Mouse (Mus musculus) liver, embryonic 14.5 days (tissue): ENCODE measurements around the gene Slc16a6. TPM values are rescaled to one million over a fixed set of nuclear protein-coding genes. Genes with fewer than 3 reads are reported as not detected.
A peak's percentile ranks its signal among the peaks of the same experiment; 100 is the strongest.

Experiments
- ATAC-seq: fragments of 200-750 bp; cut with Nextera tagmentation; 2 replicates; pipeline ENCODE4 v1.8.0; 2017; ENCODE audit warnings: moderate number of reproducible peaks, mild to moderate bottlenecking, moderate library complexity; ENCODE audit not compliant: insufficient read depth
- DNase-seq, 3 experiments: peaks; one replicate each; pipeline ENCODE4 v3.0.0-alpha.2; 2012 to 2013; ENCODE audit warnings: low read depth in 3 of 3, low spot score in 3 of 3
- H3K27ac ChIP-seq: fragments of 300-500 bp; sonication (generic); 2 replicates; pipeline ENCODE4 v1.5.1; 2014; ENCODE audit warnings: moderate library complexity, mild to moderate bottlenecking, control low read depth, inconsistent platforms
- H3K27me3 ChIP-seq: fragments of 300-500 bp; sonication (generic); 2 replicates; pipeline ENCODE4 v1.6.1; 2014; ENCODE audit warnings: mild to moderate bottlenecking, low read length, moderate library complexity; ENCODE audit not compliant: control insufficient read depth, insufficient read depth
- H3K36me3 ChIP-seq: fragments of 300-500 bp; sonication (generic); replicated peaks from 2 replicates; pipeline ENCODE4 v1.6.1; 2014; ENCODE audit warnings: low read depth; ENCODE audit not compliant: control insufficient read depth, insufficient read depth
- H3K4me1 ChIP-seq, 2 experiments: fragments of 200-500 bp in 1 of 2; fragments of 300-500 bp in 1 of 2; sonication (generic) in 1 of 2; replicated peaks; 2 replicates each; pipeline ENCODE4 v1.6.1; 2012 to 2014; ENCODE audit warnings: antibody characterized with exemption in 1 of 2, inconsistent platforms in 1 of 2, low read length in 1 of 2; ENCODE audit not compliant: control insufficient read depth in 2 of 2, insufficient read depth in 2 of 2
- H3K4me2 ChIP-seq: fragments of 300-500 bp; sonication (generic); 2 replicates; pipeline ENCODE4 v1.6.1; 2014; ENCODE audit warnings: low read depth, mild to moderate bottlenecking, control low read depth, moderate library complexity
- H3K4me3 ChIP-seq, 2 experiments: fragments of 200-500 bp in 1 of 2; fragments of 300-500 bp in 1 of 2; sonication (generic) in 1 of 2; 2 replicates each; pipeline ENCODE4 v1.5.1; 2012 to 2014; ENCODE audit warnings: low read depth in 2 of 2, low read length in 2 of 2, mild to moderate bottlenecking in 2 of 2, control low read depth in 1 of 2, inconsistent platforms in 1 of 2, moderate library complexity in 1 of 2; ENCODE audit not compliant: insufficient read depth in 1 of 2
- H3K9ac ChIP-seq: fragments of 300-500 bp; sonication (generic); replicated peaks from 2 replicates; pipeline ENCODE4 v1.6.1; 2014; ENCODE audit warnings: mild to moderate bottlenecking, control low read depth, moderate library complexity
- H3K9me3 ChIP-seq: fragments of 300-500 bp; sonication (generic); 2 replicates; pipeline ENCODE4 v1.6.1; 2016; ENCODE audit warnings: low read length, mixed read lengths; ENCODE audit not compliant: control insufficient read depth
- CTCF ChIP-seq: IDR thresholded peaks from 2 replicates; pipeline ENCODE4 v1.5.1; 2016; ENCODE audit warnings: antibody characterized with exemption, low read depth, control low read depth
- EP300 ChIP-seq: IDR thresholded peaks from 2 replicates; pipeline ENCODE4 v1.6.1; 2016; ENCODE audit warnings: antibody characterized with exemption, low read depth
- WGBS: fragments of 180-500 bp; shearing (Covaris S2); extraction: QIAGEN DNeasy Blood & Tissue Kit; methylation state at CpG from one replicate; pipeline ENCODE4 v1.1.7; 2014; ENCODE audit not compliant: insufficient replicate concordance; 5-methylcytosine and 5-hydroxymethylcytosine counted together
- polyA plus RNA-seq, 2 experiments: library from polyadenylated mRNA; depleted of rRNA in 1 of 2; stranded (reverse) in 1 of 2; unstranded in 1 of 2; fragments of >200 nt; fragmentation: Nextera tagmentation in 1 of 2; extraction: Ambion mirVana in 1 of 2; gene quantifications; 2 replicates each; pipeline versions ENCODE4 v1.2.1 to v1.2.3; 2012 to 2014

Gene Slc16a6
- polyA plus RNA-seq, 2 experiments = 8.0 to 39.5 TPM

DNA sequence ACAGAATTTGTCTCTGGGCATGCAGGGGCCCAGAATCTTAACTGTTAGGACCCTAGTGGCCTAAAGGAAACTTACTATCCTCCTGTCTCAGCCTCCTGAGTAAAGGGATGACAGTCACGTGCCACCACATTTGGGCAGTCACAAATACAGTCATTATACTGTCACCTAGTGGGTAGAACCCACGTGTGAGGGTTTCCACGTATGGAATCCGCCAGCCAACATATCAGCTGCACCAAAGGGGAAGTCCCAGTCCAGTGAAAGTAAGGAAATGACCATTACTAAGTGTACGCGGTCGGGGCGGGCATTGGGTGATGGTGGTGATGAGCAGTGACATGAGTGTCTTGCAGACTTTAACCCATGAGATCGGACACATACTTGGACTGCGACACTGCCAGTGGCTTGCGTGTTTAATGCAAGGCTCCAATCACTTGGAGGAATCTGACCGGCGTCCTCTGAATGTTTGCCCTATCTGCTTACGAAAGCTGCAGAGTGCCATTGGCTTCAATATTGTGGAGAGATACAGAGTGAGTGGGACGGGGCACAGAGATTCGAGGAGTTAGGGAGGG is 39.1 kb downstream of the Slc16a6 start:
- H3K36me3 ChIP-seq = peaks cover 13% of the 10 kb centered on the region
- no peak overlapping the region for H3K4me2 ChIP-seq
- H3K4me1 ChIP-seq = no peaks in the 10 kb centered on the region; a peak in 1 of 4 replicates
- TF ChIP-seq CTCF (no peak), EP300 (no peak)
- DNase-seq (no peak), ATAC-seq (no peak)
- no peak overlapping the region for H3K9ac ChIP-seq
- no peaks in the 10 kb centered on the region for H3K27me3 ChIP-seq
- 69% methylated on average over 16 of the region's 16 CpGs for whole genome bisulfite sequencing
- no peaks in the 10 kb centered on the region for H3K9me3 ChIP-seq
- H3K27ac ChIP-seq = no peak overlapping the region
- H3K4me3 ChIP-seq = no peak overlapping the region

DNA sequence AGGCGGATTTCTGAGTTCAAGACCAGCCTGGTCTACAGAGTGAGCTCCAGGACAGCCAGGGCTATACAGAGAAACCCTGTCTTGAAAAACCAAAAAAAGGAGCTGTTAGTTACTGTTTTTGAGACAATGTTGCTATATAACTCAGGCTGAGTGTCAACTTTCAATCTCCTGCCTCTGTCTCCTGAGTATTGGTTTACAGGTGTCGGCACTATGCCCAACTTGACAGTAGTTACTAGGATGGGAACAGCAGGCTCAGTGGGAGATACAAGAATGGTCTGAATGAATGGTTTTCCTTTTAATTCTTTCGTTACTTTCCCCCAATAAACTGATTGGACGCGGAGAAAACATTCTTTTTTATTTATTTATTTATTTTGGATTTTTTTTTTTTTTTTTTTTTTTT is 46.0 kb downstream of the Slc16a6 start:
- Histone ChIP-seq H3K9ac (no peak overlapping the region), H3K27ac (no peak overlapping the region), H3K9me3 (no peaks in the 10 kb centered on the region), H3K36me3 (peaks cover 16% of the 10 kb centered on the region), H3K4me1 (peaks cover 12 to 18% of the 10 kb centered on the region in 2 experiments), H3K4me2 (peak overlapping the region; percentile 83), H3K4me3 (no peak overlapping the region), H3K27me3 (no peaks in the 10 kb centered on the region)
- DNase-seq = no peak
- TF ChIP-seq EP300 = no peak
- TF ChIP-seq CTCF = no peak
- ATAC-seq = no peak
- WGBS = 84% methylated on average over 5 of the region's 5 CpGs

DNA sequence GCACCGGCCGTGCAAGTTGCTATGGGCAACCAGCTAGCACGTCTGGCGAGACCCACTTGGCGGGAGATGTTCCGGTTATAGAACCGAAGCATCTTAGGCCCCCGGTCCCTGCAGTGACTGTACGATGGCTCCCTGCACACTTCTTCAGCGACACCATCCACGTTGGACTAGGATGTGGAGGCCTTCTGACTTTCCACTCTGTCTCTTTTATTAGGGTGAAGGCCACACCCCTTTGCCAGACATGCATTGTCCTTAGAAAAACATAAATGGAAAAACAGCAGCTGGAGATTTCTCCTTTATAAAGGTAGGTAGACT is 47.2 kb downstream of the Slc16a6 start:
- ATAC-seq (no peak), DNase-seq (no peak)
- Histone ChIP-seq H3K4me1 (peaks cover 12 to 18% of the 10 kb centered on the region in 2 experiments), H3K9me3 (peaks cover 2% of the 10 kb centered on the region; the same call in 1 of the 2 replicates), H3K9ac (peak overlapping the region; percentile 72), H3K36me3 (peaks cover 16% of the 10 kb centered on the region), H3K27me3 (no peaks in the 10 kb centered on the region), H3K4me3 (peak overlapping the region; percentile 75 to 85), H3K4me2 (peak overlapping the region; percentile 83), H3K27ac (peak overlapping the region; percentile 77)
- TF ChIP-seq CTCF (no peak), EP300 (no peak)
- under 1% methylated on average over 11 of the region's 11 CpGs for whole genome bisulfite sequencing

DNA sequence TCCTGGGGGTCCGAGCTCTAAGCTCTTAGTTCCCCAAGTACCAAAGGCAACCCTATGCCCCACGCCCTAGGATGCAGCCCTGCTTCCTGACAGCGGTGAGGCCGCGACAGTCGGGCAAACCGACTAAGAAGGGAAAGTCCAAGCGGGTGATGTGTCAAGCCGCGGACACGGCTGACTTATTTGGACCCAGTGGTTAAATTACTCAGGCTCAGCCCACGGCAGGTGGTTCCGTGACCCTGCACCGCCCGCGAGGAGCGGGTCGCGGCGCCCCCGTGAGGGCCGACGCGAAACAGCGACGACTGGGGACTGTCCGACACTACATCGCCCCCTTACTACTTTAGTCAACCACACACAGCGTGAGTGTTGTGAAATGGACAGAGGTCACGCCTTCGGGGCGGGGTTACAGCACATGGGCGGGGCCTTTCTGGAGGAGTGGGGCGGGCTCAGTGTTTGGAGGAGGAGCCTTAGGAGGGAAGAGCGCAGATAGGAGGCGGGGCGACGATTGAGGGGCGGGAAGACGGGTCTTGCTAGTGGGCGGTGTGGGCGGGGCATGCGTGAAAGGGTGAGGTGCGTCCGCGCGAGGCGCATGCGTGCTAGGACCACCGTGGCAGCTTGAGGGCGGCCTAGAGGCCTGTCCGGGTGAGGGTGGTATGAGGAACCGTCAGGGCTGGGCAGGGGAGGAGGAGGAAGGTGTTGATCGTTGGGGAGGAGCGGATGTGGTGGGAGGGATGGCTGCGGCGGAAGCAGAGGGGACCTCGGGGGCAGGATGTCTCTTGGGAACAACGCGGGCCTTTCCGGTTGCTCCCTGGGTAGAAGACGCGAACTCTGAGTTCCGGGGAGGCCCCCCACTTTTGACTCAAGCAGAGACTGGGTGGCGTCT is 47.8 kb downstream of the Slc16a6 start, which contains the start of gene Amz2:
Gene Amz2, plus strand, starts transcription at position 555 of the 880 bp plus-strand sequence.
- Histone ChIP-seq H3K9me3 (peaks cover 2% of the 10 kb centered on the region; the same call in 1 of the 2 replicates), H3K4me3 (peak within 1 kb of the TSS; percentile 75 to 85), H3K27ac (peak within 1 kb of the TSS; percentile 77), H3K9ac (peak within 1 kb of the TSS; percentile 72), H3K4me1 (peaks cover 12 to 18% of the 10 kb centered on the region in 2 experiments), H3K27me3 (no peaks in the 10 kb centered on the region), H3K4me2 (peak within 1 kb of the TSS; percentile 83), H3K36me3 (peaks cover 13% of the 10 kb centered on the region)
- TF ChIP-seq EP300 (no peak), CTCF (peak; percentile 91)
- WGBS = under 1% methylated on average over 65 of the region's 65 CpGs
- DNase-seq (peak; percentile 97 to 98 (median 97)), ATAC-seq (peak; percentile 93)

DNA sequence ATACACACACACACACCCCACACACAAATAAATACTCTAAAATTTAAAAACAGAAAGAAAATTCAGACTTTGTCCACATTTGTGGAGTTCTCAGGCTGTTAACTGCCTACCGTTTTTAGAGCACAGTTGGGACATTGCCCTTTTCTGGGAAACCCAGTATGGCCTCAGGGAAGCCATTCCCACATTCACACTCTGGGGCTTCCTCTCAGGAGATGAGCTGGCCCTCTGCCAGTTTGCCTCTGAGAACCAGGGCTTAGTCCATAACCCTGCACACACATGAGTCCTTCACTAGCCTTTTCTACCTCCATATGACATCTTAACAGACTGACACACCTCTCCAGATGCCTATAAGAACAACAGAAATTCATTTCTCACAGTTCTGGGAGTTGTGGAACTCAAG is 50.1 kb downstream of the Slc16a6 start:
- ATAC-seq = no peak
- Histone ChIP-seq H3K27me3 (no peaks in the 10 kb centered on the region), H3K36me3 (no peaks in the 10 kb centered on the region), H3K4me3 (no peak overlapping the region), H3K9ac (no peak overlapping the region), H3K4me2 (no peak overlapping the region), H3K9me3 (peaks cover 2% of the 10 kb centered on the region; the same call in 1 of the 2 replicates), H3K27ac (peak overlapping the region; percentile 34), H3K4me1 (peaks cover 18 to 19% of the 10 kb centered on the region in 2 experiments)
- DNase-seq = no peak
- TF ChIP-seq CTCF (no peak), EP300 (no peak)
- 39% methylated on average over 1 of the region's 1 CpGs for WGBS
